Mouse (Mus musculus): Measurements from ENCODE around the gene Plcd1. TPM values are rescaled to one million over a fixed set of nuclear protein-coding genes. Genes with fewer than 3 reads are reported as not detected.

Gene Plcd1
- total RNA-seq, 2 experiments from 2014 or later = 7.6 to 9.6 TPM

DNA sequence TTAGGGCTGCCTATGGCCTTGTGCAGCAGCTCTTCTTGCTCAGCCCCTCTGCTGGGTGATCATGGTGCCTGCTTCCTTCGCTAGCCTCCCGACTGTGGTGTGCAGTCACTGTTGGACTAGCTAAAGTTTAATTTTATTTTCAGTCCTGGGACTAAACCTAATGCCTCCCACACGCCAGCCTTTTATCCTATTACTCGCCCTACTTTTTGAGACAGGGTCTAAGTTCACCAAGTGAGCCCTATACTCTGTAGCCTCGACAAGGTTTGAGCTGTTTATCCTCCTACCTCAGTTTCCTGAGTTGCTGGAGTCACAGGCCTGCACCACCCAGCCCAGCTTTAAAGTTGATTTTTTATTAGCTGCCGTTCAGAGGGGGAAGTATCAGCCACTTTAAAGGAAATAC, 68.0 kb downstream of the Plcd1 start:
- intact Hi-C loops (cut with DNase I) = no loop called here
- DNase-seq = no peak
- Histone ChIP-seq H3K4me3 (no peak overlapping the region), H3K27ac (0 out of 2 replicates have a peak overlapping the region, but pooled peaks have one; percentile 8)
- no peak for TF ChIP-seq CTCF (IDR thresholded peaks at IDR 0.05)

DNA sequence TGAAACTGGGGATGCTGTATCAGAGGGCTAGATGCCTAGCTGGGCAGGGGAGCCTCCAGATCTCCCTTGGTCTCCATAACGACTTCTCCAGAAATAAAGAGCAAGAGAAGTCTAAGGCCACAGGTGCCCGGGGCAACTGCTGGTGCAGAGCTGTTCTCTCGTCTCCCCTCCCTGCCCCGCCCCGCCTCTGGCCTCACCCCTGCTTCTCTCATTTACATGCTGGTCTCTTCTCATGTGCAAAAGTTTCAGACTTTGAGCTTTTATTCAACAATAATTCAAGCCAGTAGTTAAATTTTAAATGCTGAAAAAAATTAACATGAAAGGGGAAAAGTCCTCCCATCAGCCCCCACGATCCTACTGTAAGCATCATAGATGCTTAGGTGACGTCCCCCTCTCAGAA, 71.6 kb downstream of the Plcd1 start:
- intact Hi-C loops (cut with DNase I) = no loop called here
- DNase-seq = no peak
- Histone ChIP-seq H3K4me3 (no peak overlapping the region), H3K27ac (no peak overlapping the region)
- no peak for TF ChIP-seq CTCF (IDR thresholded peaks at IDR 0.05)

Small RNAs within 50 kb of the gene (microRNA-seq; reads per million reads assigned to microRNA genes)
- 578 reads per million, percentile 69 among the genes with 10 or more reads in this experiment for gene Mir26a-1

Other genes starting within 250 kb of the Plcd1 start
- 1 to 10 TPM; 3.5 to 5.9 TPM for gene Ctdspl, start 167.0 kb downstream of the Plcd1 start, total RNA-seq (2021)
- under 1 TPM in 1 of 2 experiments, not detected in 1; 0.45 TPM for gene Vill, start 40.7 kb downstream of the Plcd1 start, total RNA-seq (2021)
- not detected for gene Dlec1, start 9.0 kb upstream of the Plcd1 start, total RNA-seq (2021)
- under 1 TPM; 0.46 to 0.84 TPM for gene Acaa1b, start 63.6 kb upstream of the Plcd1 start, total RNA-seq (2021)
- not detected for gene Gm47289, start 65.7 kb upstream of the Plcd1 start, total RNA-seq (2021)
- not detected for gene Slc22a13, start 115.6 kb upstream of the Plcd1 start, total RNA-seq (2021)
- 10 to 100 TPM; 55.9 to 64.1 TPM for gene Oxsr1, start 228.9 kb upstream of the Plcd1 start, total RNA-seq (2021)
- 10 to 100 TPM; 31.1 to 42.3 TPM for gene Acaa1a, start 246.2 kb upstream of the Plcd1 start, total RNA-seq (2021)
- 1 to 10 TPM; 4.3 to 5.0 TPM for gene Myd88, start 247.9 kb upstream of the Plcd1 start, total RNA-seq (2021)

Data from gastrocnemius, adult 2 months (tissue).